Mouse (Mus musculus) heart, embryonic 13.5 days (tissue): ENCODE results near the gene Fam170b. TPM values are rescaled to one million over a fixed set of nuclear protein-coding genes. Genes with fewer than 3 reads are reported as not detected.
A peak's percentile ranks its signal among the peaks of the same experiment; 100 is the strongest.

Source experiments
- ATAC-seq: fragments of 200-750 bp; cut with Nextera tagmentation; 2 replicates; pipeline ENCODE4 v1.8.0; 2017; ENCODE audit warnings: moderate TSS enrichment; ENCODE audit not compliant: insufficient number of reproducible peaks, low FRiP score, low TSS enrichment; ENCODE audit errors: extremely low read depth
- H3K27ac ChIP-seq: fragments of 300-500 bp; sonication (generic); replicated peaks from 2 replicates; pipeline ENCODE4 v1.5.1; 2015; ENCODE audit warnings: moderate library complexity, mild to moderate bottlenecking, inconsistent platforms
- H3K27me3 ChIP-seq: fragments of 300-500 bp; sonication (generic); replicated peaks from 2 replicates; pipeline ENCODE4 v1.6.1; 2015; ENCODE audit warnings: mild to moderate bottlenecking, inconsistent platforms
- H3K36me3 ChIP-seq: fragments of 300-500 bp; sonication (generic); 2 replicates; pipeline ENCODE4 v1.6.1; 2015; ENCODE audit warnings: mild to moderate bottlenecking, inconsistent platforms
- H3K4me1 ChIP-seq: fragments of 300-500 bp; sonication (generic); 2 replicates; pipeline ENCODE4 v1.6.1; 2015; ENCODE audit warnings: inconsistent platforms
- H3K4me2 ChIP-seq: fragments of 300-500 bp; sonication (generic); 2 replicates; pipeline ENCODE4 v1.6.1; 2015; ENCODE audit warnings: inconsistent platforms, mild to moderate bottlenecking, moderate library complexity
- H3K4me3 ChIP-seq: fragments of 300-500 bp; sonication (generic); 2 replicates; pipeline ENCODE4 v1.5.1; 2015; ENCODE audit warnings: moderate library complexity, mild to moderate bottlenecking, inconsistent platforms
- H3K9ac ChIP-seq: fragments of 300-500 bp; sonication (generic); 2 replicates; pipeline ENCODE4 v1.6.1; 2015; ENCODE audit warnings: inconsistent platforms, mild to moderate bottlenecking, moderate library complexity
- H3K9me3 ChIP-seq: fragments of 300-500 bp; sonication (generic); 2 replicates; pipeline ENCODE4 v1.6.1; 2016; ENCODE audit warnings: inconsistent platforms
- WGBS: fragments of 180-500 bp; shearing (Covaris S2); methylation state at CpG from one replicate; pipeline ENCODE4 v1.1.7; 2015; ENCODE audit warnings: mixed read lengths; 5-methylcytosine and 5-hydroxymethylcytosine counted together
- polyA plus RNA-seq: library from polyadenylated mRNA; unstranded; fragments of >200 nt; fragmentation: Nextera tagmentation; extraction: Ambion mirVana; gene quantifications from 2 replicates; pipeline ENCODE4 v1.2.1, GENCODE M21; 2015

Gene Fam170b
- polyA plus RNA-seq, 1 experiment from 2014 or later = 0.08 TPM

GRCm38 (mm10) chr14:32827994-32828650, 5.6 kb upstream of the Fam170b start:
- Histone ChIP-seq H3K36me3 (no peaks in the 10 kb centered on the region), H3K4me3 (no peak overlapping the region), H3K9ac (no peak overlapping the region), H3K9me3 (no peaks in the 10 kb centered on the region), H3K4me1 (peaks cover 43% of the 10 kb centered on the region), H3K4me2 (no peak overlapping the region), H3K27ac (peak overlapping the region; percentile 44), H3K27me3 (no peaks in the 10 kb centered on the region)
- ATAC-seq = no peak
- WGBS = 51% methylated on average over 6 of the region's 6 CpGs

- no peak for ATAC-seq
- Histone ChIP-seq H3K9me3 (no peaks in the 10 kb centered on the region), H3K4me2 (peak overlapping the region; percentile 31), H3K27me3 (peaks cover 8% of the 10 kb centered on the region; the same call in 1 of the 2 replicates), H3K4me3 (no peak overlapping the region), H3K27ac (no peak overlapping the region), H3K9ac (no peak overlapping the region), H3K36me3 (no peaks in the 10 kb centered on the region), H3K4me1 (peaks cover 19% of the 10 kb centered on the region)
- WGBS = 68% methylated on average over 14 of the region's 14 CpGs
Observed at GRCm38 (mm10) chr14:32835181-32835580, 1.4 kb downstream of the Fam170b start.

- peaks cover 19% of the 10 kb centered on the region for H3K4me1 ChIP-seq
- peak overlapping the region; percentile 31 for H3K4me2 ChIP-seq
- H3K36me3 ChIP-seq = no peaks in the 10 kb centered on the region
- 75% methylated on average over 14 of the region's 14 CpGs for WGBS
- no peak overlapping the region for H3K9ac ChIP-seq
- H3K9me3 ChIP-seq = no peaks in the 10 kb centered on the region
- no peak for ATAC-seq
- no peak overlapping the region for H3K27ac ChIP-seq
- no peak overlapping the region for H3K4me3 ChIP-seq
- H3K27me3 ChIP-seq = peaks cover 8% of the 10 kb centered on the region; the same call in 1 of the 2 replicates
Observed at GRCm38 (mm10) chr14:32835596-32835995, 1.8 kb downstream of the Fam170b start.

GRCm38 (mm10) chr14:32836191-32836590, 2.4 kb downstream of the Fam170b start:
- no peak overlapping the region for H3K4me3 ChIP-seq
- H3K4me1 ChIP-seq = peaks cover 19% of the 10 kb centered on the region
- H3K27ac ChIP-seq = no peak overlapping the region
- peaks cover 8% of the 10 kb centered on the region; the same call in 1 of the 2 replicates for H3K27me3 ChIP-seq
- no peak overlapping the region for H3K4me2 ChIP-seq
- no peaks in the 10 kb centered on the region for H3K36me3 ChIP-seq
- no peak overlapping the region for H3K9ac ChIP-seq
- 90% methylated on average over 11 of the region's 11 CpGs for WGBS
- H3K9me3 ChIP-seq = no peaks in the 10 kb centered on the region
- ATAC-seq = no peak

GRCm38 (mm10) chr14:32842052-32842451, 8.3 kb downstream of the Fam170b start:
- no peak overlapping the region for H3K27ac ChIP-seq
- no peaks in the 10 kb centered on the region for H3K4me1 ChIP-seq
- ATAC-seq = no peak
- H3K4me3 ChIP-seq = no peak overlapping the region
- no peaks in the 10 kb centered on the region for H3K9me3 ChIP-seq
- no peaks in the 10 kb centered on the region for H3K36me3 ChIP-seq
- H3K27me3 ChIP-seq = 0 out of 2 replicates have a peak, but pooled peaks cover 3% of the 10 kb centered on the region
- H3K9ac ChIP-seq = no peak overlapping the region
- no peak overlapping the region for H3K4me2 ChIP-seq

- H3K4me1 ChIP-seq = peaks cover 25% of the 10 kb centered on the region
- H3K4me2 ChIP-seq = no peak overlapping the region
- ATAC-seq = no peak
- no peak overlapping the region for H3K9ac ChIP-seq
- peaks cover 6% of the 10 kb centered on the region; the same call in 1 of the 2 replicates for H3K27me3 ChIP-seq
- no peak overlapping the region for H3K4me3 ChIP-seq
- H3K9me3 ChIP-seq = no peaks in the 10 kb centered on the region
- no peaks in the 10 kb centered on the region for H3K36me3 ChIP-seq
- WGBS = 85% methylated on average over 4 of the region's 4 CpGs
- H3K27ac ChIP-seq = no peak overlapping the region
Observed at GRCm38 (mm10) chr14:32854059-32854458, 20.3 kb downstream of the Fam170b start.

GRCm38 (mm10) chr14:32856246-32856645, 22.5 kb downstream of the Fam170b start:
- Histone ChIP-seq H3K4me2 (peak overlapping the region; percentile 81), H3K27ac (peak overlapping the region; percentile 68; the same call in 1 of the 2 replicates), H3K27me3 (peaks cover 6% of the 10 kb centered on the region; the same call in 1 of the 2 replicates), H3K9me3 (no peaks in the 10 kb centered on the region), H3K9ac (peak overlapping the region; percentile 88), H3K4me1 (peaks cover 46% of the 10 kb centered on the region), H3K4me3 (peak overlapping the region; percentile 71), H3K36me3 (no peaks in the 10 kb centered on the region)
- no peak for ATAC-seq
- WGBS = 36% methylated on average over 5 of the region's 5 CpGs

- Histone ChIP-seq H3K9me3 (no peaks in the 10 kb centered on the region), H3K27me3 (peaks cover 6% of the 10 kb centered on the region; the same call in 1 of the 2 replicates), H3K36me3 (no peaks in the 10 kb centered on the region), H3K4me1 (peaks cover 51% of the 10 kb centered on the region), H3K27ac (peak within 1 kb of the TSS; percentile 68), H3K4me3 (peak within 1 kb of the TSS; percentile 71), H3K4me2 (peak within 1 kb of the TSS; percentile 81), H3K9ac (peak within 1 kb of the TSS; percentile 88)
- ATAC-seq = peak; percentile 22; the same call in 1 of the 2 replicates
- under 1% methylated on average over 67 of the region's 68 CpGs for WGBS
Observed at GRCm38 (mm10) chr14:32856681-32857328, 23.0 kb downstream of the Fam170b start, which contains the start of gene Vstm4. Gene Vstm4 (plus strand): TSS chr14:32856756.

- 84% methylated on average over 10 of the region's 10 CpGs for WGBS
Observed at GRCm38 (mm10) chr14:32858361-32858760, 24.6 kb downstream of the Fam170b start.

GRCm38 (mm10) chr14:32858941-32859510, 25.3 kb downstream of the Fam170b start:
- no peaks in the 10 kb centered on the region for H3K9me3 ChIP-seq
- H3K4me2 ChIP-seq = no peak overlapping the region
- H3K27ac ChIP-seq = peak overlapping the region; percentile 68
- peaks cover 6% of the 10 kb centered on the region; the same call in 1 of the 2 replicates for H3K27me3 ChIP-seq
- H3K4me3 ChIP-seq = no peak overlapping the region
- peak overlapping the region; percentile 24; the same call in 1 of the 2 replicates for H3K9ac ChIP-seq
- H3K36me3 ChIP-seq = peaks cover 9% of the 10 kb centered on the region
- H3K4me1 ChIP-seq = peaks cover 58% of the 10 kb centered on the region
- no peak for ATAC-seq
- 60% methylated on average over 6 of the region's 6 CpGs for WGBS

More at GRCm38 (mm10) chr14:32858361-32858760, 24.6 kb downstream of the Fam170b start:
- Histone ChIP-seq H3K4me3 (no peak overlapping the region), H3K27me3 (peaks cover 6% of the 10 kb centered on the region; the same call in 1 of the 2 replicates), H3K9me3 (no peaks in the 10 kb centered on the region), H3K9ac (no peak overlapping the region), H3K4me2 (peak overlapping the region; percentile 5; the same call in 1 of the 2 replicates), H3K36me3 (peaks cover 2% of the 10 kb centered on the region; the same call in 1 of the 2 replicates), H3K4me1 (peaks cover 58% of the 10 kb centered on the region), H3K27ac (no peak overlapping the region)
- no peak for ATAC-seq
